Mouse (Mus musculus) kidney, adult 2 months (tissue): ENCODE measurements at regions not wholly inside any gene's neighbourhood (a gene's known extent, or its start where the extent isn't known, plus 50 kb on each side); places are given as distances from the start of the nearest gene placed in this dataset.

Experiments
- CTCF ChIP-seq: fragments of 200-500 bp; conservative IDR thresholded peaks from 2 replicates; pipeline ENCODE4 v1.5.1; 2011; ENCODE audit warnings: low read depth, mild to moderate bottlenecking, control low read depth, low read length, moderate library complexity, mixed read lengths; ENCODE audit not compliant: insufficient read depth, insufficient read length
- POLR2A ChIP-seq: fragments of 200-500 bp; IDR thresholded peaks from one replicate; pipeline ENCODE4 v1.6.1; 2011; ENCODE audit warnings: low read depth, low read length, control low read depth

DNA sequence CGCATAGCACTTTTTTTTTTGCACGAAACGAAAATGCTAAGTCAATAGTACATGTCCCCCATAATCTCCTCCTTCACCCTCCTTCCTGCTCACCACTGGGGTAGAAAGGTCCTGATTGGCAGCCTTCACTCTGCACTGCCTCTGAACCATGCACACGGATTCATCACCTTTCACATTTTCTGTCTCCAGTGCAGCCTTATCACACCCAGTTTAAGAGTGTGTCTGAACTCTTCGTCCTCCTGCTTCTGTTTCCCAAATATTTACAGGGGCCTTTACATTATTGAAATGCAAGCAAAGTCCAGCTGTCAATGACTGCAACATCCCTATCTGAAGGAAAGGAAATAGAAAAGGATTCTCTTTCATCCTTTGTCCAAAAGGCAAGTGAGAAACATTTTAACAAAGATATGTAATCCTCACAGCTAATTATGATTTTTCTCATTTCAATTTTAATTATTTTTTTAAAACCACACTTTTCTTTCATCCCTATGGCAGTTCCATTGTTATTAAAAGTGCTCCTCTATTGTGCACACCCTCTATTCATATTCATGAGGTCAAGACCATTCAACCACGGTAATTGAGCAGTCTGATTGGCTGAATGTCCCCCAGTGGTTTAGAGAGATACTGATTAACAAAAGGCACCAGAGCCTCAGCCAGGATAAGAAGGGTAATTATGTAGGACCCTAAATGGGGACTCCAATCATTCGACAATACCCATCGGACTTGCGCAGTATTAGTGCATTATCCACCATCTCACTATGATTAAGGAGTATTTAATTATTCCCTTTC lies 114.8 kb upstream of the Epha4 start:
- TF ChIP-seq CTCF (no peak), POLR2A (no peak)
